Mouse (Mus musculus): Measurements from ENCODE around the gene Pbxip1.

DNA sequence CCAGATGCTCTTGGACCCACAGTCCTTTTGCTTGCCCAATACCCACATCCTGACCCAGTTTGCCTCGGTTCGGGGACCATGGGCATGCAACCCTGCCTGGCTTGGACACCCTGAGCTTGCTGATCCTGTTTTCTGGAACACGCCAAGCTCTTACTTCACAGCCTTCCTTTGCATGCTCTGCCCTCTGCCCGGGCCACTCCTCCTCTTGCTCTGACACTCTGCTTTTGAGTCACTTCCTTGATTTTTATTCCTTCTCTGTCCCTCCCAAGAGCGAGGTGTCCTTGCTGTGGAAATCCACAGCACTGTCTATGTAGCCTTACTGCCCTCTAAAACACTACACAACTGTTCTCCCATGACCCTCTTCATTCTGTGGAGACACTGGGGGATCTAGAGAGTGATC, 45.7 kb downstream of the Pbxip1 start:
- no peak for TF ChIP-seq CTCF (IDR thresholded peaks at IDR 0.05; ENCODE audit: insufficient read depth, low read length)
- TF ChIP-seq POLR2A (IDR thresholded peaks at IDR 0.05; ENCODE audit: borderline replicate concordance, extremely low read depth, low read depth, low read length): no peak
